Mouse (Mus musculus) hindbrain, postnatal 0 days (tissue): ENCODE data around the gene Rasa3. TPM values are rescaled to one million over a fixed set of nuclear protein-coding genes. Genes with fewer than 3 reads are reported as not detected.

Source experiments
- ATAC-seq: fragments of 200-750 bp; cut with Nextera tagmentation; 2 replicates; pipeline ENCODE4 v1.8.0; 2017; ENCODE audit warnings: mild to moderate bottlenecking, moderate TSS enrichment, moderate library complexity
- DNase-seq: peaks from one replicate; pipeline ENCODE4 v3.0.0-alpha.2; 2015; ENCODE audit warnings: low spot score
- H3K27ac ChIP-seq: fragments of 300-500 bp; sonication (generic); 2 replicates; pipeline ENCODE4 v1.5.1; 2014; ENCODE audit warnings: mild to moderate bottlenecking
- H3K27me3 ChIP-seq: fragments of 300-500 bp; sonication (generic); 2 replicates; pipeline ENCODE4 v1.6.1; 2014; ENCODE audit warnings: low read length, mixed read lengths; ENCODE audit not compliant: insufficient read depth
- H3K36me3 ChIP-seq: fragments of 300-500 bp; sonication (generic); 2 replicates; pipeline ENCODE4 v1.6.1; 2014; ENCODE audit warnings: low read length, mixed read lengths; ENCODE audit not compliant: insufficient read depth
- H3K4me1 ChIP-seq: fragments of 300-500 bp; sonication (generic); 2 replicates; pipeline ENCODE4 v1.6.1; 2014; ENCODE audit warnings: antibody characterized with exemption, low read length, mixed read lengths; ENCODE audit not compliant: insufficient read depth
- H3K4me2 ChIP-seq: fragments of 300-500 bp; sonication (generic); 2 replicates; pipeline ENCODE4 v1.6.1; 2014; ENCODE audit warnings: low read depth, mild to moderate bottlenecking, low read length, moderate library complexity, mixed read lengths
- H3K4me3 ChIP-seq: fragments of 300-500 bp; sonication (generic); 2 replicates; pipeline ENCODE4 v1.5.1; 2014; ENCODE audit warnings: low read length
- H3K9ac ChIP-seq: fragments of 300-500 bp; sonication (generic); replicated peaks from 2 replicates; pipeline ENCODE4 v1.6.1; 2014; ENCODE audit warnings: mild to moderate bottlenecking, low read length, moderate library complexity, mixed read lengths
- H3K9me3 ChIP-seq: fragments of 300-500 bp; sonication (generic); 2 replicates; pipeline ENCODE4 v1.6.1; 2016; ENCODE audit warnings: low read length, mixed read lengths
- CTCF ChIP-seq: IDR thresholded peaks from 2 replicates; pipeline ENCODE4 v1.5.1; 2016; ENCODE audit warnings: antibody characterized with exemption, control low read depth, low read depth
- WGBS: fragments of 180-500 bp; shearing (Covaris S2); extraction: QIAGEN DNeasy Blood & Tissue Kit; methylation state at CpG from one replicate; pipeline ENCODE4 v1.1.7; 2014; 5-methylcytosine and 5-hydroxymethylcytosine counted together
- polyA plus RNA-seq: library from polyadenylated mRNA; unstranded; fragments of >200 nt; fragmentation: Nextera tagmentation; extraction: Ambion mirVana; gene quantifications from 2 replicates; pipeline ENCODE4 v1.2.1, GENCODE M21; 2015
- total RNA-seq: library from RNA; depleted of rRNA; stranded (reverse); fragments of >200 nt; gene quantifications from 2 replicates; pipeline ENCODE4 v1.2.3, GENCODE M21; 2014; rRNA removed

The Rasa3 gene
- total and polyA plus RNA-seq, 2 experiments from 2014 or later, result 29.4 to 85.2 TPM

GRCm38 (mm10) chr8:13529011-13529840 lies 148.2 kb downstream of the Rasa3 start:
- DNase-seq (no peak), ATAC-seq (no peak; the same call in none of the 2 replicates)
- Histone ChIP-seq H3K4me3 (no peak overlapping the region), H3K4me1 (peaks cover 35% of the 10 kb centered on the region), H3K27ac (peak overlapping the region; percentile 74), H3K9ac (no peak overlapping the region), H3K36me3 (no peaks in the 10 kb centered on the region), H3K4me2 (no peak overlapping the region), H3K9me3 (no peaks in the 10 kb centered on the region), H3K27me3 (no peaks in the 10 kb centered on the region)
- 67% methylated on average over 15 of the region's 15 CpGs for WGBS
- no peak for TF ChIP-seq CTCF

- H3K36me3 ChIP-seq, result no peaks in the 10 kb centered on the region
- H3K4me2 ChIP-seq, result no peak overlapping the region
- no peak overlapping the region for H3K4me3 ChIP-seq
- H3K27me3 ChIP-seq, result no peaks in the 10 kb centered on the region
- H3K27ac ChIP-seq, result no peak overlapping the region
- 70% methylated on average over 7 of the region's 7 CpGs for WGBS
- H3K4me1 ChIP-seq, result no peaks in the 10 kb centered on the region
- no peak for DNase-seq
- no peak for TF ChIP-seq CTCF
- no peak overlapping the region for H3K9ac ChIP-seq
- H3K9me3 ChIP-seq, result no peaks in the 10 kb centered on the region
- no peak for ATAC-seq
Observed at GRCm38 (mm10) chr8:13521392-13521791, 156.0 kb downstream of the Rasa3 start.

DNA sequence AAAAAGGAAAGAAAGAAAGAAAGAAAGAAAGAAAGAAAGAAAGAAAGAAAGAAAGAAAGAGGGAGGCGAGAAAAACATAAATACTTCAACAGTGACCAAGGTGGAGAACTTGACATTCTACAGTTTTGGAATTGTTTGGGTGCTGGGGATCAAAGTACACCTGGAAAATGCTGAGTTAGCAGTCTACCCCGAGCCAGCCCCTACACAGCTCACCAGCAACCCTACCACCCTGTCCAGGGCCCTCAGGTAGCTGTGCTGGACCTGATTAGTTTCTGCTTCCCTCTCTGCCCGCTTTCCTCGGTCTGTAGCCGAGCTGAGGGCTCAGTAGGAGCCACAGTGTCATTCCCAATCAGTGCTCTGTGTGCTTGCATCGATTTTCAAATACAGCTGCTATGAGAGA lies 157.1 kb downstream of the Rasa3 start:
- ATAC-seq (no peak), DNase-seq (no peak)
- Histone ChIP-seq H3K36me3 (no peaks in the 10 kb centered on the region), H3K4me3 (no peak overlapping the region), H3K27me3 (no peaks in the 10 kb centered on the region), H3K9ac (no peak overlapping the region), H3K27ac (no peak overlapping the region), H3K4me2 (no peak overlapping the region), H3K9me3 (no peaks in the 10 kb centered on the region), H3K4me1 (no peaks in the 10 kb centered on the region)
- no peak for TF ChIP-seq CTCF
- WGBS, result 68% methylated on average over 6 of the region's 6 CpGs

DNA sequence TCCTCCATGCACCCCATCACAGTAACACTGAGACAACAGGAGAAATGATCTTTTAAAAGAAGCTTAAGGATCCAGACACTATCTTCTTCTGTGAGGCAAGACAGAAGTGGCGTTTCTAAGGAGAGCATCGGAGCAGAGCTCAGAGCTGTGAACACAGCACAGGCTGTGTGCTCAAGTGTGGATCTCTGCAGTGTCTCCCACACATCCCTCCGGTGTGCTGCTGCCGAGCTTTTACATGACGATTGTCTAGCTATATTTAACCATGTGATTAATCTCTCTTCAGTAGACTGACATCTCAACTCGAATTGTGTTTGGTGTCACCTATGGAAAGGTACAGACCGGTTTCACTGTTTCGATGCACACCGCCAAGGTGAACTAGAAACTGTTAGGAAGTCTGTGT lies 157.9 kb downstream of the Rasa3 start:
- H3K27me3 ChIP-seq, result no peaks in the 10 kb centered on the region
- H3K36me3 ChIP-seq, result no peaks in the 10 kb centered on the region
- H3K4me3 ChIP-seq, result no peak overlapping the region
- DNase-seq, result no peak
- WGBS, result 82% methylated on average over 9 of the region's 9 CpGs
- H3K9ac ChIP-seq, result no peak overlapping the region
- H3K9me3 ChIP-seq, result no peaks in the 10 kb centered on the region
- no peaks in the 10 kb centered on the region for H3K4me1 ChIP-seq
- H3K4me2 ChIP-seq, result no peak overlapping the region
- TF ChIP-seq CTCF, result no peak
- ATAC-seq, result no peak
- no peak overlapping the region for H3K27ac ChIP-seq

DNA sequence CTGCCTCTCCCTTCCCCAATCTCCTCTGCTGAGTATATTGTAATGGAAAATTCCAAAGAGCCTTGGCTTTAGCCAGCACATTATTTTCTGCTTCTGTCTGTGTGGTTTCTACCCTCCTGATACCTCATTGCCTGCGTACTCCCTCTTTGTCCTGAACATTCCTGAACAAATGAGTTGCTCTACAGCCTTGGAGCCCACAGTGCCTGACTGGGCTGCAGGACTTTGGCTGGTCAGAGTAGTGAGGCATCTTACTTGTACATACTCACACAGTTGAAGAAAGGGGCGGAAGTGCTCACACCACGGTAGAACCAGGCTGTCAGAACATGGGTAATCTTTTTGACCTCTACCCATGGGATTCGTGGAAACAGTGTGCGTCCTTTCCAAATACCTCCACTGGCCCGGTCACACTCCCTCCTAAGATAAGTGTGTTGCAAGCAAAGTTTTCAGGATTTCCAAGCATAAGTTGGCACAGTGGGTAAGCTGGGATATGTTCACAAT lies 160.1 kb downstream of the Rasa3 start:
- Histone ChIP-seq H3K27me3 (no peaks in the 10 kb centered on the region), H3K4me2 (no peak overlapping the region), H3K9ac (no peak overlapping the region), H3K9me3 (no peaks in the 10 kb centered on the region), H3K36me3 (no peaks in the 10 kb centered on the region), H3K4me3 (no peak overlapping the region), H3K4me1 (no peaks in the 10 kb centered on the region), H3K27ac (no peak overlapping the region)
- ATAC-seq, result no peak
- no peak for DNase-seq
- 88% methylated on average over 6 of the region's 6 CpGs for WGBS
- no peak for TF ChIP-seq CTCF

Other genes starting within 250 kb of the Rasa3 start
- gene Tmem255b, start 242.4 kb downstream of the Rasa3 start, total RNA-seq, result 1.6 and 5.9 TPM in 2 replicates
- gene Tmem255b, start 242.4 kb downstream of the Rasa3 start, polyA plus RNA-seq, result 4.3 and 4.6 TPM in 2 replicates
- gene Gas6, start 183.1 kb downstream of the Rasa3 start, total RNA-seq, result 89.0 and 91.2 TPM in 2 replicates
- 77.9 and 78.4 TPM in 2 replicates for gene Gas6, start 183.1 kb downstream of the Rasa3 start, polyA plus RNA-seq
- 2.8 TPM in 1 of 2 replicates, not detected in the other for gene 1700029H14Rik, start 115.1 kb downstream of the Rasa3 start, total RNA-seq
- 0.30 and 0.57 TPM in 2 replicates for gene 1700029H14Rik, start 115.1 kb downstream of the Rasa3 start, polyA plus RNA-seq
- gene Cfap97d2, start 28.3 kb upstream of the Rasa3 start, total RNA-seq, result 0.54 and 0.84 TPM in 2 replicates
- gene Cfap97d2, start 28.3 kb upstream of the Rasa3 start, polyA plus RNA-seq, result 1.8 TPM in 2 replicates
- gene Cdc16, start 80.1 kb upstream of the Rasa3 start, total RNA-seq, result 97.7 and 130 TPM in 2 replicates
- 99.9 and 103 TPM in 2 replicates for gene Cdc16, start 80.1 kb upstream of the Rasa3 start, polyA plus RNA-seq
- 14.7 and 20.6 TPM in 2 replicates for gene Upf3a, start 108.0 kb upstream of the Rasa3 start, total RNA-seq
- 44.9 and 51.3 TPM in 2 replicates for gene Upf3a, start 108.0 kb upstream of the Rasa3 start, polyA plus RNA-seq
- gene AF366264, start 160.8 kb upstream of the Rasa3 start, total RNA-seq, result not detected in 2 replicates
- not detected in 2 replicates for gene AF366264, start 160.8 kb upstream of the Rasa3 start, polyA plus RNA-seq
- 32.9 and 41.1 TPM in 2 replicates for gene Champ1, start 192.0 kb upstream of the Rasa3 start, total RNA-seq
- gene Champ1, start 192.0 kb upstream of the Rasa3 start, polyA plus RNA-seq, result 32.3 and 35.9 TPM in 2 replicates
- 61.6 and 65.3 TPM in 2 replicates for gene Coprs, start 212.7 kb upstream of the Rasa3 start, total RNA-seq
- gene Coprs, start 212.7 kb upstream of the Rasa3 start, polyA plus RNA-seq, result 140 and 144 TPM in 2 replicates